Mouse (Mus musculus) olfactory bulb, adult 2 months (tissue): ENCODE data around the gene Psg20. TPM values are rescaled to one million over a fixed set of nuclear protein-coding genes. Genes with fewer than 3 reads are reported as not detected.
"Not testable (repeated sequence)": the region's sequence is repeated elsewhere in the genome, so short reads cannot be mapped to it uniquely, and the experiment has no call there.

Experiments used
- H3K27ac ChIP-seq: fragments of 200-500 bp; 2 replicates; pipeline ENCODE4 v1.5.1; 2012; ENCODE audit warnings: low read depth, low read length; ENCODE audit not compliant: insufficient read depth
- H3K4me1 ChIP-seq: fragments of 200-500 bp; 2 replicates; pipeline ENCODE4 v1.6.1; 2012; ENCODE audit warnings: low read length; ENCODE audit not compliant: control insufficient read depth, insufficient read depth
- H3K4me3 ChIP-seq: fragments of 200-500 bp; 2 replicates; pipeline ENCODE4 v1.5.1; 2012; ENCODE audit warnings: mild to moderate bottlenecking, low read depth, low read length, moderate library complexity; ENCODE audit not compliant: insufficient read depth
- CTCF ChIP-seq: fragments of 200-500 bp; IDR thresholded peaks from 2 replicates; pipeline ENCODE4 v1.5.1; 2012; ENCODE audit warnings: low read depth, mild to moderate bottlenecking, low read length, moderate library complexity; ENCODE audit not compliant: insufficient read depth
- POLR2A ChIP-seq: fragments of 200-500 bp; IDR thresholded peaks from 2 replicates; pipeline ENCODE4 v1.6.1; 2012; ENCODE audit warnings: mild to moderate bottlenecking, low read depth, low read length, moderate library complexity; ENCODE audit not compliant: insufficient read depth
- WGBS: fragments of 180-500 bp; shearing (Covaris S2); methylation state at CpG from one replicate; pipeline ENCODE4 v1.1.7; 2018; 5-methylcytosine and 5-hydroxymethylcytosine counted together
- polyA plus RNA-seq: library from polyadenylated mRNA; stranded (reverse); fragments of >200 nt; gene quantifications from 2 replicates; pipeline ENCODE4 v1.2.4, GENCODE M21; 2012; ENCODE audit warnings: low replicate concordance; ENCODE audit not compliant: missing spikeins, insufficient read depth, insufficient read length

Psg20 gene
- polyA plus RNA-seq: not detected in 2 replicates

DNA sequence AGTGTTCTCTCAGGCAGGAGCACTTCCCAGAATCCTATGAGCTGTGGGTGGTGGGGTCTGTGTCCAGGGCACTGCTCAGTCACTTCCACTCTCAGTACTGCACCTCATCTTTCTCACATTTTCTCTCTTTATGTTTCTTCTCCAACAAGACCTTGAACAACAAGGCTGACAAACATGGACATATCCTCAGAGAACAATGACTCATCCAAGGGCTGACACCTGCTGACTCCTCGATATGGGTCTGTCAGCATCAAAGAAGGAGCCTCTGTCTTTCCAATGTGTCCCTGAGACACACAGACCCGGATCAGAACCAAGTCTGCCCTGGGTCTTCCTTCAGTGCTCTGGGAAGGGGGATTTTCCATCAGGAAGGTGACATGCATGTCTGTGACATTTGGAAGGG lies at the start of gene Psg20:
Psg20 (minus strand) TSS at position 101 of the 400 bp plus-strand sequence.
- Histone ChIP-seq H3K4me3 (no peak within 1 kb of the TSS), H3K4me1 (no peaks in the 10 kb centered on the region), H3K27ac (no peak within 1 kb of the TSS)
- WGBS: 66% methylated on average over 2 of the region's 2 CpGs
- no peak for TF ChIP-seq POLR2A
- no peak for TF ChIP-seq CTCF

DNA sequence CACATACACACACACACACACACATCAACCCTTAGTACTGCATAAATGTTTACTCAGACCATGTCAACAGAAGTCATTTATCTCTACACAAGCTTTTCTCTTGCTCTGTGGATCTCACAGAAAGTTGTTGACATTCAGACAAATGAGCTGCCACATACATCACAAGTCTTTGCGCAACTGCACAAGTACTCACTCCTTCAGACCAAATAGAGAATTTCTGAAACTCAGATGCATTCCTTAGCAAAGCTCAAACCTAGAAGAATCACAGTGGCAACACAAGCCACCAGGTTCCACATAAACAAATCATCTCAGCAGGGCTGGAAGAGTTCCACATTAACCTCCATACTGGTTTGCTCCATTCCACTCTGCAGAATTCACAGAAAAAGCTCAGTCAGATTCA lies 48.5 kb upstream of the Psg20 start:
- WGBS: 94% methylated on average over 1 of the region's 1 CpGs
- no peaks in the 10 kb centered on the region for H3K4me1 ChIP-seq
- no peak overlapping the region for H3K4me3 ChIP-seq
- H3K27ac ChIP-seq: no peak overlapping the region
- TF ChIP-seq POLR2A (no peak), CTCF (no peak)

DNA sequence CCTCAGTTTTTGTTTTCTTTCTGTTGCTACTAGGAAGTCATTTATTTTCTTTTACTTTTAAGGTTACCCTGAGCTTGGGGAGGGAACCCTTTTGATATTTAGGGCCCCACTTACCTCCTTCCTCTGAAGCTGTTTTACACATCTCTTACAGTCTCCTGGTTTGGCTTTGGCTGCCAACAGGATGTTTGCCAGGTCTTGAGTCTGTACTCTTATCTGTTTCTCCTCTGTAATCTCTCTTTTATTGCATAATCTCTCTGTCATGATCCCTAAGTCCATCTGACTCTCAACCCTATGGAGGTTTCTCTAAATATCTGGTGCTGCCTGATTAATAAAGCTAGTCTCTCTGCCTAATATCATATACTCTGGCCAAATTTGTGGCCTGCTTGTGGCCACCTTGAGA lies 47.1 kb upstream of the Psg20 start:
- TF ChIP-seq CTCF: no peak
- no peak for TF ChIP-seq POLR2A
- H3K27ac ChIP-seq: no peak overlapping the region
- no peaks in the 10 kb centered on the region for H3K4me1 ChIP-seq
- H3K4me3 ChIP-seq: no peak overlapping the region

DNA sequence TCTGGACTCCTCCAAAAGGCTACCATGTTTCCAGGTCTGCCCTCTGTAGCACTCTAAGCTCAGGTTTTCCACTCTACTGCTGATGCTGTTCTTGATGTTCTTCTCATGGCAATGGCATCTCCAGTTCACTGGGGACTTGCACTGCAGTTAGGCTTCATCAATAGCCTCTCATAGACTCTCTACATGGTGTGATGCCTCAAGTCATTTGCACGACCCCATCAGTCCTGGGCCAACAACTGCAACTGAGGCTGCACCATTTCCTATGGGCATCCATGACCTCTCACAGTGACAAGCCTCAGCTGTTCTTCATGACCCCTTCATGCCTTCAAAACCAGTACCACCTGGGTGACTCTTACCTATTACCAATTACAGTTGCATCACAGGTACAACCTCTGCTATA lies 42.4 kb upstream of the Psg20 start:
- no peak overlapping the region for H3K27ac ChIP-seq
- H3K4me1 ChIP-seq: no peaks in the 10 kb centered on the region
- no peak overlapping the region for H3K4me3 ChIP-seq
- TF ChIP-seq CTCF (no peak), POLR2A (no peak)
- WGBS: 100% methylated on average over 1 of the region's 1 CpGs

DNA sequence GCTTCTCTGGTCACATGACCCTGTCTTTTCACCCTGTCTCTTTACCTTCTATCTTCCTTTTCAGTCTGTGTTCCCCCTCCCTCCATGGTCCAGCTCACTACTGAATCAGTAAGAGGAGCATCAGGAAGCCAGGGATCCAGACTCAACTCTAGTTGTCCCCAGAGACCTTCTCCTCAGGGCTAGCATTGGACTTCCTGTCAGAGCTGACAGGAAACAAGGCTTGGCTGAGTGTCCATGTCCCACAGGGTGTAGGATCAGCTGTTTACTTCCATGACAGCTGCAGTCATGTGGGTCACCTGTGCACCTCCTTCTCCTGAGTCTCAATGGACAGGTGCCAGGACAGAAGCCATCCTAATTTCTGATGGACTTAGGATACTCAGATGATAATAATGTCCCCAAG lies 39.9 kb upstream of the Psg20 start:
- not testable (repeated sequence) for H3K4me1 ChIP-seq, H3K4me3 ChIP-seq, H3K27ac ChIP-seq

DNA sequence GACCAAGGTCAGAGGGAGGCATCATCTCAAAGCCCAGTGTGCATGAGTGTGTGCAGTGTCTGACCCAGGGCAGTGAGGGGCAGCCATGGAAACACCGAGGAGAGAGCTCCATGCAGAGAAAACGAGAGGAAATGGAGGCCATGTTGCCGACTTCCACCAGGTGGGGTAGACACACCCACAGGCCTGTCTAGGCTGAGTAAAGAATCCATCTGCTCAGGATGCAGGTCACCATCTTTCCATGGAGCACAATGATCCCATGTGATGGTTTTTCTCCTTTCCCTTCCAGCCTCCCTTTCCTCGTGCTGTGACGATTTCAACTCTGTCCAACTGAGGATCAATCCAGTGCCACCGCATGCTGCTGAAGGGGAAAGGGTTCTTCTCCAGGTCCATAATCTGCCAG lies 38.0 kb upstream of the Psg20 start:
- no peak for TF ChIP-seq CTCF
- no peak for TF ChIP-seq POLR2A
- Histone ChIP-seq H3K27ac (no peak overlapping the region), H3K4me3 (no peak overlapping the region), H3K4me1 (no peaks in the 10 kb centered on the region)
- 76% methylated on average over 6 of the region's 6 CpGs for WGBS

DNA sequence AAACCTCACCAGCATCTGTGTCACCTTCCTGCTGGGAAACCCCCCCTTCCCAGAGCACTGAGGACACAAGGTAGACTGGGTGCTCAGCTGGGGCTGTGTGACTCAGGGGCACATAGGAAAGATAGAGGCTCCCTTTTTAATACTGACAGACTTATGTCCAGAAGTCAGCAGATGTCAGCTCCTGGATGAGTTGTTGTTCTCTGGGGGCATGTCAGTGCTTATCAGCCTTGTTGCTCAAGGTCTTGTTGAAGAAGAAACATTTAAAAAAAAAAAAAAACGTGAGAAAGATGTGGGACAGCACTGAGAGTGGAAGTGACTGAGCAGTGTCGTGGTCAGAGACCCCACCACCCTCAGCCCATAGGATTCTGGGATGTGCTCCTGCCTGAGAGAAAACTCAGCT lies 31.8 kb upstream of the Psg20 start, which contains the start of gene Psg22:
Psg22 (plus strand) TSS at position 301 of the 400 bp plus-strand sequence.
- Histone ChIP-seq H3K27ac (no peak within 1 kb of the TSS), H3K4me3 (no peak within 1 kb of the TSS), H3K4me1 (no peaks in the 10 kb centered on the region)
- TF ChIP-seq CTCF (no peak), POLR2A (no peak)
- WGBS: 39% methylated on average over 2 of the region's 2 CpGs

DNA sequence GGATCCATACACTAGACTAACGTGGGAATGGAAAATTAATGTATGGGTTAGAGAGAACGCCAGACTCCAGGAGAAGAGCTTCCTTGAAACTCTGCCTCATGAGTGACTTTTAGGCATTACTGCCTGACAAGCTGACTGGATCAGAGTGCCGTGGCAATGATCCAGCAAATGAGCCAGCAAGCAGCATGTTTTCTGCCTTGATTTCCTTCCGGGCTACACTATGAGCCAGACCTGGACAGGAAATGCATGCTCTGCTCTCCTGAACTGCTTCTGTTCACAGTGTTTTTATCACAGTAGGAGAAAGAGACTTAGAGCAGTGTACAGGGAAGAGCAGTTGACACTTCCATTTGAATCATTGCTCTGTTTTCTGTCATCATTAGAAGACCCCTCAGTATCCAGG lies 29.6 kb upstream of the Psg20 start:
- WGBS: 36% methylated on average over 4 of the region's 4 CpGs
- TF ChIP-seq POLR2A: no peak
- TF ChIP-seq CTCF: no peak

DNA sequence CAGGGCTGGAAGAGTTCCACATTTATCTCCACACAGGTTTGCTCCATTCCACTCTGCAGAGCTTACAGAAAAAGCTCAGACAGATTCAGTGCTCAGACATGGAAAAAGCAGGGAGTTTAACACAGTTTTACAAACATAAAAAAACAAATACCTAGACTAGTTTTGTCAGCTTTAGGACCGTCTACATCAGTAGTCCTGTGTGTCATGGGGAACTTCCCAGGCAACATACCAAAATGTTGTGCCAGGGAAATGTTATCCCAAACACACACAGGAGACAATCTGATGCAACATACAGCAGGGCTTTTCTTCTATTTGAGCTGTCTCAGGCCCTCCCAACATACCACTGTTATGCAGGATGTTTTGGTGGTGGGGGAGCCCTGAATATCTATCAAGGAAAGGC lies 24.9 kb upstream of the Psg20 start:
- no peak for TF ChIP-seq POLR2A
- TF ChIP-seq CTCF: no peak
- no peak overlapping the region for H3K27ac ChIP-seq
- H3K4me3 ChIP-seq: no peak overlapping the region
- 71% methylated on average over 1 of the region's 1 CpGs for WGBS
- no peaks in the 10 kb centered on the region for H3K4me1 ChIP-seq

More for the DNA sequence above, 29.6 kb upstream of the Psg20 start:
- Histone ChIP-seq H3K4me3 (no peak overlapping the region), H3K27ac (no peak overlapping the region), H3K4me1 (no peaks in the 10 kb centered on the region)

DNA sequence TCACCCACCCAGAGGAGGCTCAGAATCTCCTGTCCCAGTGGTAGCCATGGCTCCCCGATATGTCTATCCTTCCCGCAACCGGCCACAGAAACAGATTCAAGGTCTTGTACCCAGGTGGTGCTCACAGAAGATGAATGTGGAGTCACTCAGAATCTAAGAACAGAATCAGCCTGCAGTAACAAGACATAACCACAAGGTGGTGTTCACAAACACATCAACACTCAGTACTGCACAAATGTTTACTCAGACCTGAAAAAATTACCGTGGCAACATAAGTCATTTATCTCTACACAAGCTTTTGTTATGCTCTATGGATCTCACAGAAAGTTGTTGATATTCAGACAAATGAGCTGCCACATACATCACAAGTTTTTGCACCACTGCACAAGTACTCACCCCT lies 24.3 kb upstream of the Psg20 start:
- 73% methylated on average over 4 of the region's 4 CpGs for WGBS
- not testable (repeated sequence) for H3K4me1 ChIP-seq, H3K27ac ChIP-seq, H3K4me3 ChIP-seq
